Mouse (Mus musculus): ENCODE data around the gene Anks1b. TPM values are rescaled to one million over a fixed set of nuclear protein-coding genes. Genes with fewer than 3 reads are reported as not detected.
"Not testable (repeated sequence)": the region's sequence is repeated elsewhere in the genome, so short reads cannot be mapped to it uniquely, and the experiment has no call there.

Anks1b gene
- polyA plus RNA-seq, 1 experiment from 2014 or later = 0.71 TPM

DNA sequence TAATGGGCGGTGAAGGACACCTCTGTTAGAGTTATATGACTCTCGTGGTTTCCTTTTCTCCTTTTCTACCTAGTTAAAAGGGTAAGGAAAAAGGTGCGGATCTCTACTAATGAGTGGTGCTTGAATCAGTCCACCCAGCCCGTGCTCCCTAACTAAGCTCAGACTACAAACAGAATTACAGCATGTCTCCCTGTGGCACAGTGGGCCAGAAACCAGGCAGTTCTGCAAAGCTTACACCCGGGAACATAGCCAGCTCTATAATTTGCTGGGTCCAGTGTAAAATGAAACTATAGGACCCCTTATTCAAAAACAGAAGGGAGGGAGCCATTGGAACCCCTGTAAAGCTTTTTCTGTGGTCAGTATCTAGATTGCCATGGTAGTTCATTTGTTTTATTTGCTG lies 754.2 kb downstream of the Anks1b start:
- Histone ChIP-seq H3K9ac (ENCODE audit: low read depth, low read length) (no peak overlapping the region), H3K4me1 (ENCODE audit: control insufficient read depth, insufficient read depth, low read length) (no peaks in the 10 kb centered on the region), H3K9me3 (ENCODE audit: control insufficient read depth, low read length) (no peaks in the 10 kb centered on the region), H3K4me2 (ENCODE audit: low read depth, low read length) (no peak overlapping the region), H3K36me3 (ENCODE audit: control insufficient read depth, insufficient read depth, low read length) (no peaks in the 10 kb centered on the region), H3K4me3 (ENCODE audit: low read length) (no peak overlapping the region), H3K27me3 (replicated peaks; ENCODE audit: control insufficient read depth, insufficient read depth, low read length) (no peaks in the 10 kb centered on the region), H3K27ac (ENCODE audit: low read length) (no peak overlapping the region)
- 81% methylated on average over 5 of the region's 5 CpGs for WGBS
- no peak for ATAC-seq

DNA sequence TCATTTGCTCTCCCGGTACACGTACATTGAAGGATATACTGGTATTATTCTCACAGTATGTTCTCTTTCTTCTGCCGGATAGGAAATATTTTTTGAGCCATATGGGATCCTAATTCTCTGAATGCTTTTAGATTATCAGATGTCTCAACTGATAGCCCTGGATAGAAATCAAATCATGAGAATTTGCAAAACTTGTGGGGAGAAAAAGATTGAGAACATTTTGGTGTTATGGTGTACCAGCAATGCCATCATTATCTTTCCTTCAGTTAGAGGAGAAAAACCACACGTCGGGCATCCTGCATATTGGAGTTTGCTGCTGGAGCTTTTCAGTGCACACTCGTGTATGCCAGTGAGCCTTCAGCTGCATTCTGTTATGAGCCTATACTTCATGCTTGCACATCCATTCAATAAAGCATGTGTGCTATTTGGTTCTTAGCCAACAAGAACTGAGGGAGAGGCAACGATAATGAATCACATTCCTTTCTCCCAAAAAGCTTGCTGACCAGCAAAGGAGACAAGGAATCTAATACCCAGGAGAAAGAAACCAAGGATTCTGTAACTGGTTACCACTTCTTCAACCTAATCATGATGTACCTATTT lies 756.9 kb downstream of the Anks1b start:
- Histone ChIP-seq H3K9ac (ENCODE audit: low read depth, low read length) (no peak overlapping the region), H3K36me3 (ENCODE audit: control insufficient read depth, insufficient read depth, low read length) (no peaks in the 10 kb centered on the region), H3K27me3 (replicated peaks; ENCODE audit: control insufficient read depth, insufficient read depth, low read length) (no peaks in the 10 kb centered on the region), H3K4me3 (ENCODE audit: low read length) (no peak overlapping the region), H3K4me1 (ENCODE audit: control insufficient read depth, insufficient read depth, low read length) (no peaks in the 10 kb centered on the region), H3K9me3 (ENCODE audit: control insufficient read depth, low read length) (no peaks in the 10 kb centered on the region), H3K27ac (ENCODE audit: low read length) (no peak overlapping the region), H3K4me2 (ENCODE audit: low read depth, low read length) (no peak overlapping the region)
- ATAC-seq = no peak
- 73% methylated on average over 7 of the region's 7 CpGs for WGBS

DNA sequence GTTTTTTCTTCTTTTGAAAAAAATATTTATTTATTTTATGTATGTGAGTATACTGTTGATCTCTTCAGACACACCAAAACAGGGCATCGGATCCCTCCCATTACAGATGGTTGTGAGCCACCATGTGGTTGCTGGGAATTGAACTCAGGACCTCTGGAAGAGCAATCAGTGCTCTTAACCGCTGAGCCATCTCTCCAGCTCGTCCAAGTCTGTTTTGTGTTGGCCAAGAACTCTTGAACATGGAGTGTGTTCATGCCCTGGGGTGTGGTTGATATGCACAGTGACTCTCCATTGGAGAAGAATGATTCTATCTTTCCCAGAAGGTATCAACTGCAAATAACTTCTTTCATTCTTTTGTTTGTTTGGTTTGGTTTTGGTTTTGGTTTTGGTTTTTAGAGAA lies 757.5 kb downstream of the Anks1b start:
- H3K9ac ChIP-seq (ENCODE audit: low read depth, low read length); H3K27ac ChIP-seq (ENCODE audit: low read length); H3K4me2 ChIP-seq (ENCODE audit: low read depth, low read length); H3K36me3 ChIP-seq (ENCODE audit: control insufficient read depth, insufficient read depth, low read length); H3K9me3 ChIP-seq (ENCODE audit: control insufficient read depth, low read length); H3K4me1 ChIP-seq (ENCODE audit: control insufficient read depth, insufficient read depth, low read length); H3K4me3 ChIP-seq (ENCODE audit: low read length); ATAC-seq; H3K27me3 ChIP-seq (replicated peaks; ENCODE audit: control insufficient read depth, insufficient read depth, low read length): not testable (repeated sequence)
- WGBS = 84% methylated on average over 3 of the region's 3 CpGs

DNA sequence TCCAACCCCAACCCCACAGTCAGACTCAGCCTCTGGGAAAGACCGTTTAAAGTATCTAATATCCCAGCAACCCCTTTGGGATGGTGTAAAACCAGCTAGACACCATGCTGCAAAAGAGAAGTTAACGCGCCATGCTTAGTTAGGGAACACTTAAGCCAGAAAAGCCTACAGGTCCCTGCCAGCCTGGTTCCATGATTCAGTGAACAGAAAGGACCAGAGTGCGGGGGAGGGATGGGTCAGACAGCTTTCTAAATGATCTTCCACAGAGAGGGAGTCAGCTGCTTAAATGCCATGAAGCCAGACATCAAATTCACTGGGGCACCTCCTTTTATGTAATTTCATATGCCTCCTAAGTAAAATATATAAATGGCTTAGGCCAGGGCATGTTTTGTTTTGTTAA lies 764.0 kb downstream of the Anks1b start:
- Histone ChIP-seq H3K36me3 (ENCODE audit: control insufficient read depth, insufficient read depth, low read length) (no peaks in the 10 kb centered on the region), H3K27ac (ENCODE audit: low read length) (no peak overlapping the region), H3K4me3 (ENCODE audit: low read length) (no peak overlapping the region), H3K4me1 (ENCODE audit: control insufficient read depth, insufficient read depth, low read length) (no peaks in the 10 kb centered on the region), H3K9ac (ENCODE audit: low read depth, low read length) (no peak overlapping the region), H3K27me3 (replicated peaks; ENCODE audit: control insufficient read depth, insufficient read depth, low read length) (no peaks in the 10 kb centered on the region), H3K4me2 (ENCODE audit: low read depth, low read length) (no peak overlapping the region), H3K9me3 (ENCODE audit: control insufficient read depth, low read length) (no peaks in the 10 kb centered on the region)
- WGBS = 85% methylated on average over 4 of the region's 4 CpGs
- no peak for ATAC-seq

DNA sequence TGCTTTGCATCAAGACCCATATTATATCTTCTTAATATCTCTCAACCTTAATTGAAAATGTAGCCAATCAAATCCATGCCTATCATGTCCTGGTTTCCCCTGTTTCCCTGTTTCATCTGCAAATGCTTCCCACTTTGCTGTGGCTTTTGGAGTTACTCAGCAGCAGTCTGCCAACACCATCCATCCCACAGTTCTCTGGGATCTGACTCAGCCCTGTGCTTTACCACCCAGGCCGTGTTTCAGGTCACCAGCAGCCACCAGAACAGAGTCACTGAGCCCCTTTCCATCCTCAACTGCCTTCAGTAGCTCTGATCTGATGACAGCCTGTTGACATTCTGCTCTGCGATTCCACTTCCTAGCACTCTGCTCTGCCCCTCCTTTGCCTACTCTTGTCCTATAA lies 776.4 kb downstream of the Anks1b start:
- ATAC-seq = no peak
- no peaks in the 10 kb centered on the region for H3K36me3 ChIP-seq (ENCODE audit: control insufficient read depth, insufficient read depth, low read length)
- WGBS = 77% methylated on average over 2 of the region's 2 CpGs
- no peaks in the 10 kb centered on the region for H3K27me3 ChIP-seq (replicated peaks; ENCODE audit: control insufficient read depth, insufficient read depth, low read length)
- H3K27ac ChIP-seq (ENCODE audit: low read length) = no peak overlapping the region
- no peak overlapping the region for H3K9ac ChIP-seq (ENCODE audit: low read depth, low read length)
- no peaks in the 10 kb centered on the region for H3K4me1 ChIP-seq (ENCODE audit: control insufficient read depth, insufficient read depth, low read length)
- no peak overlapping the region for H3K4me3 ChIP-seq (ENCODE audit: low read length)
- no peaks in the 10 kb centered on the region for H3K9me3 ChIP-seq (ENCODE audit: control insufficient read depth, low read length)
- H3K4me2 ChIP-seq (ENCODE audit: low read depth, low read length) = no peak overlapping the region

DNA sequence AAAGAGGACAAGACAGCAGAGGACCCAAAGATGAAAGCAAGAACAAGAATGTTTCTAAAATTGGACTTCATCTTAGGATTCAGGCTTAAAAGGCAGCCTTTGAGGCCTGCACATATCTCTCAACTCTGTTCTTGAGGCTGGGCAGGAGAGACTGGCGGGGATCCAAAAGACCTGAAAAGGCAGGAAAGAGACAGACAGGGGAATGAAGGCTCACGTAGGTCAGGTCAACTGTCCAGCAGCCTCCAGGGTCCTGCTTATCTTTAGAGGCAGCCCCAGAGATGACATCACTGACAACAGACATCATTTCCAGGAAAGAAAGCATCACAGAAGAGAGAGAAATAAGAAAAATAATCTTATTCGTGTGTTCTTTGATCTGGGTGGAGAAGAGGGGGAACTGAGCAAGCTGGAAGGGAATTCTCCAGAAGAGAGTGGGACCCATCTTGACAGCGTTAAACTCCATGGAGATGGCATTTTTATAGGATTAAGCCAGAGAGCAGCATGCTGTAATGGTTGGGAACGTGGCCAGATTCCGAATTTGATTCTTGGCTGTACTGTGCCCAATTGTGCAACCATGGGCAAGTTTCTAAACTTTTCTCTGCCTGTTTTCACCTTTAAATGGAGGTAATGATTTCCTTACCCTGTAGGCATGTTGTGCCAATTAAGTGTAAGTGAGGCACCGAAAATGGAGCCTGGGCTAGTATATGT lies 784.3 kb downstream of the Anks1b start:
- Histone ChIP-seq H3K36me3 (ENCODE audit: control insufficient read depth, insufficient read depth, low read length) (no peaks in the 10 kb centered on the region), H3K9me3 (ENCODE audit: control insufficient read depth, low read length) (no peaks in the 10 kb centered on the region), H3K27me3 (replicated peaks; ENCODE audit: control insufficient read depth, insufficient read depth, low read length) (no peaks in the 10 kb centered on the region), H3K4me3 (ENCODE audit: low read length) (no peak overlapping the region), H3K27ac (ENCODE audit: low read length) (no peak overlapping the region), H3K9ac (ENCODE audit: low read depth, low read length) (no peak overlapping the region), H3K4me2 (ENCODE audit: low read depth, low read length) (no peak overlapping the region), H3K4me1 (ENCODE audit: control insufficient read depth, insufficient read depth, low read length) (no peaks in the 10 kb centered on the region)
- ATAC-seq = no peak
- WGBS = 63% methylated on average over 7 of the region's 7 CpGs

DNA sequence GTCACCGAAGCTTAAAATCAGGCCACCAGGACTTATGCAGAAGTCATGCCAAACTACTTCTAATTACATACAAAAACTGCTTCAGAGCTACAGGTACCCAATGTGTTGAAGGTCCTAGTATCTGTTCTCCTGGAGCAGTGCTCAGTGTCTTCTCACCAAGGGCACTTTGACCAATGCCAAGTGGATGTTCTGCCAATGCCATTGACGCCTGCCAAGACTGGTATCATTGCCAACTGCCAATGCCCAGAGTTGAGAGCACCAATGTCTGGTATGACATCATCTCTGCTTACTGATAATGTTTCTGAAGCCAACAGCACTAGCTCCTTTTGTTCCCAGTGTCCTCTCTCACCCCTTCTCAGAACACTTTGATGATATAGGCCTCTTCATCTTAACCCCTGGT lies 793.4 kb downstream of the Anks1b start:
- Histone ChIP-seq H3K4me3 (ENCODE audit: low read length) (no peak overlapping the region), H3K27me3 (replicated peaks; ENCODE audit: control insufficient read depth, insufficient read depth, low read length) (no peaks in the 10 kb centered on the region), H3K4me1 (ENCODE audit: control insufficient read depth, insufficient read depth, low read length) (no peaks in the 10 kb centered on the region), H3K4me2 (ENCODE audit: low read depth, low read length) (no peak overlapping the region), H3K9ac (ENCODE audit: low read depth, low read length) (no peak overlapping the region), H3K9me3 (ENCODE audit: control insufficient read depth, low read length) (no peaks in the 10 kb centered on the region), H3K36me3 (ENCODE audit: control insufficient read depth, insufficient read depth, low read length) (no peaks in the 10 kb centered on the region), H3K27ac (ENCODE audit: low read length) (no peak overlapping the region)
- no peak for ATAC-seq
- 85% methylated on average over 2 of the region's 2 CpGs for WGBS

DNA sequence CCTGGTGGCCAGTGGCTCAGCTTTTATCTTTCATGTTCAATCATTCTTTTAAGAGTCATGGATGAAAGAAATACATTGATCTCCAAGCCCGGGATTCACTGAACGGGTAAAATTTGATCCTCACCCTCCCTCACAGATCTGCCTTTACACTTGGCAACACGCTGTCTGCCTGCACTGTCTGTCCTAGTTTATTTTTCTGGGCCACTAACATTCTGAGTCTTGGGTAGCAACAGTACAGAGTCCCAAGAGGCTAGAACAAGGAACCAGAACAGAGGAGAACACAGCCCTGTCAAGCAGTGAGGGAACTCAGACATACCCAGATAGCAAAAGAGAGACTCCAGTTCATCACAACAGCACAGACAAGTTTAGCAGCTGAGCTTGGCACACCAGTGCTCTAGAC lies 797.0 kb downstream of the Anks1b start:
- Histone ChIP-seq H3K27me3 (replicated peaks; ENCODE audit: control insufficient read depth, insufficient read depth, low read length) (no peaks in the 10 kb centered on the region), H3K4me3 (ENCODE audit: low read length) (no peak overlapping the region), H3K4me2 (ENCODE audit: low read depth, low read length) (no peak overlapping the region), H3K9ac (ENCODE audit: low read depth, low read length) (no peak overlapping the region), H3K27ac (ENCODE audit: low read length) (no peak overlapping the region), H3K4me1 (ENCODE audit: control insufficient read depth, insufficient read depth, low read length) (no peaks in the 10 kb centered on the region), H3K9me3 (ENCODE audit: control insufficient read depth, low read length) (no peaks in the 10 kb centered on the region), H3K36me3 (ENCODE audit: control insufficient read depth, insufficient read depth, low read length) (no peaks in the 10 kb centered on the region)
- 91% methylated on average over 3 of the region's 3 CpGs for WGBS
- no peak for ATAC-seq

DNA sequence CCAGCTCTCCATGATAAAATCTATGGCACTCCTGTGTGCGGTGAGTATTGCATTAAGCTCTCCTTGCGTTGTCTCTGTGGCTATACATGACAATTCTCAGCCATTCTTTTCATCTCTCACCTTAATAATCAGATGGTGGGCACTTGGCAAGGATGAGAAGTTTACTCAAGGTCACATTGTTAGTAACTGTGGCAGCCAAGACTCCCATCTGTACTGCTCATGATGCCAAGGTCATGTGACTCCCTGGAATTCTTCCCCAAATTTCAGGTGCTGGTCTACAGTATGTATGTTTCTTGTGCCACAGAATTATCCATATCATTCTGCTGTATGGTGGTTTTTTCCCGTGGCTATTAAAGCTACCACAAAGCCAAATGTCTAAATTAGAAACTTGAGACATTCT lies 798.8 kb downstream of the Anks1b start:
- no peak overlapping the region for H3K4me3 ChIP-seq (ENCODE audit: low read length)
- WGBS = 89% methylated on average over 3 of the region's 3 CpGs

DNA sequence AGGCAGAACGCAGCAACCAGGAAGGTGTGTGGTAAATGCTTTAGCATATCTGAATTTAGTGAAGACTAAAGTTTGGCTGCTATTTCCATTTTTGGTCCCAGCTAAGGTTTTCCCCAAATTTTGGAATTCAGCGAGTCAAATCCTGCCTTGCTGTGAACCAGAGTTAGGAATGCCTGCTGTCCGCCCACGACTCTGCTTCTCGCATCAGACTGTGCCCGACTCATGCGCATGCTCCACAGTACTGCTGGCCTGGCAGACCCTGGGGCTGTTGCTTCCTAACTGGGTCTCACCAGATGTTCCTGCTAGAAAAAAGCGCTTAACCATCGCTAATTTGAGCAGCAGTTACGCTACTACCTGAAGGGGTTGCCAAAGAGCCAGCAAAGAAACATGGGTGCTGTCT lies 801.1 kb downstream of the Anks1b start:
- no peak overlapping the region for H3K4me3 ChIP-seq (ENCODE audit: low read length)
- H3K27ac ChIP-seq (ENCODE audit: low read length) = no peak overlapping the region
- no peak for ATAC-seq
- H3K9ac ChIP-seq (ENCODE audit: low read depth, low read length) = no peak overlapping the region
- no peaks in the 10 kb centered on the region for H3K9me3 ChIP-seq (ENCODE audit: control insufficient read depth, low read length)
- no peak overlapping the region for H3K4me2 ChIP-seq (ENCODE audit: low read depth, low read length)
- no peaks in the 10 kb centered on the region for H3K4me1 ChIP-seq (ENCODE audit: control insufficient read depth, insufficient read depth, low read length)
- WGBS = 82% methylated on average over 10 of the region's 10 CpGs
- no peaks in the 10 kb centered on the region for H3K36me3 ChIP-seq (ENCODE audit: control insufficient read depth, insufficient read depth, low read length)
- H3K27me3 ChIP-seq (replicated peaks; ENCODE audit: control insufficient read depth, insufficient read depth, low read length) = no peaks in the 10 kb centered on the region

More for the DNA sequence above, 798.8 kb downstream of the Anks1b start:
- no peak for ATAC-seq
- Histone ChIP-seq H3K9ac (ENCODE audit: low read depth, low read length) (no peak overlapping the region), H3K36me3 (ENCODE audit: control insufficient read depth, insufficient read depth, low read length) (no peaks in the 10 kb centered on the region), H3K4me1 (ENCODE audit: control insufficient read depth, insufficient read depth, low read length) (no peaks in the 10 kb centered on the region), H3K4me2 (ENCODE audit: low read depth, low read length) (no peak overlapping the region), H3K27me3 (replicated peaks; ENCODE audit: control insufficient read depth, insufficient read depth, low read length) (no peaks in the 10 kb centered on the region), H3K27ac (ENCODE audit: low read length) (no peak overlapping the region), H3K9me3 (ENCODE audit: control insufficient read depth, low read length) (no peaks in the 10 kb centered on the region)
